Mouse (Mus musculus) neural tube, embryonic 12.5 days (tissue): ENCODE measurements at regions not wholly inside any gene's neighbourhood (a gene's known extent, or its start where the extent isn't known, plus 50 kb on each side); places are given as distances from the start of the nearest gene placed in this dataset.

ENCODE experiments used
- ATAC-seq: fragments of 200-750 bp; cut with Nextera tagmentation; 2 replicates; pipeline ENCODE4 v1.8.0; 2017; ENCODE audit warnings: low read depth, mild to moderate bottlenecking, moderate TSS enrichment, moderate library complexity; ENCODE audit not compliant: low FRiP score
- H3K27ac ChIP-seq: fragments of 300-500 bp; sonication (generic); 2 replicates; pipeline ENCODE4 v1.5.1; 2016
- H3K27me3 ChIP-seq: fragments of 300-500 bp; sonication (generic); replicated peaks from 2 replicates; pipeline ENCODE4 v1.6.1; 2016; ENCODE audit warnings: mild to moderate bottlenecking
- H3K36me3 ChIP-seq: fragments of 300-500 bp; sonication (generic); 2 replicates; pipeline ENCODE4 v1.6.1; 2016; ENCODE audit warnings: mild to moderate bottlenecking
- H3K4me1 ChIP-seq: fragments of 300-500 bp; sonication (generic); 2 replicates; pipeline ENCODE4 v1.6.1; 2016
- H3K4me2 ChIP-seq: fragments of 300-500 bp; sonication (generic); replicated peaks from 2 replicates; pipeline ENCODE4 v1.6.1; 2016; ENCODE audit warnings: mild to moderate bottlenecking
- H3K4me3 ChIP-seq: fragments of 300-500 bp; sonication (generic); 2 replicates; pipeline ENCODE4 v1.5.1; 2016
- H3K9ac ChIP-seq: fragments of 300-500 bp; sonication (generic); 2 replicates; pipeline ENCODE4 v1.6.1; 2016; ENCODE audit warnings: mild to moderate bottlenecking
- H3K9me3 ChIP-seq: fragments of 300-500 bp; sonication (generic); 2 replicates; pipeline ENCODE4 v1.6.1; 2016; ENCODE audit warnings: mild to moderate bottlenecking
- WGBS: fragments of 180-500 bp; shearing (Covaris S2); methylation state at CpG from one replicate; pipeline ENCODE4 v1.1.7; 2016; 5-methylcytosine and 5-hydroxymethylcytosine counted together

DNA sequence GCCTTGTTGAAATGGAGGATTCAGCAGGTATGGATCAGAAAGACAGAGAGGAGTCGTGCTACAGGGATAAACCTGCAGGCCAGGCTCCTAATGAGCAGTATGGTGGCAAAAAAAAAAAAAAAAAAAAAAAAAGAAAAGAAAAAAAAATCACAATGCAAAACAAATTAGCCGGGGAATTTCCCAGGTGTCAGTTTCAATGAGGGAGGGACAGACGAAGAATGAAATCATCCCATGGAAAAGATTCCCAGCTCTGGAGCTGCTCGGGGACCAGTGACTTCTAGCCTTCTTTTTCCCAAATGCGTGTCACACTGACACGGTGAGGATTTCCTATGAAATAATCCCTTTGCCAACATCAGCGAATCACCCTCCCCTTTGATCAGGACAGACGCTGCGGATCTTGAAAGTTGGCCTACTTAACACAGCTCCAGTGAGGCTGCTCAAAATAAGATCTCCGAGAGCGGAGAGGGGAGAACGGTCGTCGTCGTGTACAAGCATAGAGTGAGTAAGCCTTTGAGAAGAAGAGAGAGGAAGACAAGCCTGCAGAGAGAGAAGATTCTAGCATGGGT is 368.5 kb upstream of the Jarid2 start:
- WGBS = 72% methylated on average over 15 of the region's 15 CpGs
- Histone ChIP-seq H3K4me3 (no peak overlapping the region), H3K4me1 (peaks cover 3% of the 10 kb centered on the region; the same call in 1 of the 2 replicates), H3K27me3 (no peaks in the 10 kb centered on the region; the same call in 1 of the 2 replicates), H3K9me3 (no peaks in the 10 kb centered on the region), H3K36me3 (no peaks in the 10 kb centered on the region), H3K4me2 (no peak overlapping the region), H3K9ac (no peak overlapping the region), H3K27ac (no peak overlapping the region)
- no peak for ATAC-seq

DNA sequence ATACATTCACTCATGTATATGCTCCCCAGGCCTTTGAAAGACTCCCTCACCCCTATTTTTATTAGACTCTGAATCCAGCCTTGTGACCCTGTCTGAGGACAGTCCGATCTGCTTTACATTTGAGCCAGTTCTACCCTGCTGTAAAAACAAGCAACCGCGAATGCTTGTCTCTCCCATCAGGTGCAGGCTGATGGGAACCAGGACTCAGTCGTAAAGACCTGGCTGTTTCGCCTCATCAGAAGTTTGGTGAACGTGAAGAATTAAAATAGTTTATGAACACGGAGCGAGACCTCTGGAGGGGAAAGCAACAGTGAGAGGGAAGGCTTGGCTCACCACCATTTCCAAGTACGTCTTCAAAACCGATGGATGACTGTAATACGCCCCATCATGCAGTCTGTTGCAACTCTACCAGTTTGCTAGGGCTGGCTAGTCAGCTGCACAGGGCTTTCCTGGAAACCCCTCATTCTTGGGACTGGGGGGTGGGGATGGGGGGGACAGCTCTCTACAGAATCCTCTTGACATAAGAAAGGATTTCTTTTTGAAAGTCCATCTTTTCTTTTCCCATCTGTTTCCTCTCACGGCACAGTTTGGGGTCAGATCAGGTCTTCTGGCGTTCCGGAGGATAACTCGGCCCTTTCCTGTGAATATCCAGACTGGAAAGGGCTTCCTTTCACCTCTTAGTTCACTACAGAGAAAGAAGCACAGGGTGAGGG is 366.8 kb upstream of the Jarid2 start:
- no peaks in the 10 kb centered on the region; the same call in 1 of the 2 replicates for H3K27me3 ChIP-seq
- H3K4me3 ChIP-seq = no peak overlapping the region
- WGBS = 51% methylated on average over 15 of the region's 15 CpGs
- ATAC-seq = no peak
- no peak overlapping the region for H3K9ac ChIP-seq
- peaks cover 3% of the 10 kb centered on the region; the same call in 1 of the 2 replicates for H3K4me1 ChIP-seq
- no peaks in the 10 kb centered on the region for H3K9me3 ChIP-seq
- no peaks in the 10 kb centered on the region for H3K36me3 ChIP-seq
- no peak overlapping the region for H3K27ac ChIP-seq
- no peak overlapping the region for H3K4me2 ChIP-seq

- H3K27ac ChIP-seq = no peak overlapping the region
These were observed 366.3 kb upstream of the Jarid2 start for GRCm38 (mm10) chr13:44363016-44363415.

DNA sequence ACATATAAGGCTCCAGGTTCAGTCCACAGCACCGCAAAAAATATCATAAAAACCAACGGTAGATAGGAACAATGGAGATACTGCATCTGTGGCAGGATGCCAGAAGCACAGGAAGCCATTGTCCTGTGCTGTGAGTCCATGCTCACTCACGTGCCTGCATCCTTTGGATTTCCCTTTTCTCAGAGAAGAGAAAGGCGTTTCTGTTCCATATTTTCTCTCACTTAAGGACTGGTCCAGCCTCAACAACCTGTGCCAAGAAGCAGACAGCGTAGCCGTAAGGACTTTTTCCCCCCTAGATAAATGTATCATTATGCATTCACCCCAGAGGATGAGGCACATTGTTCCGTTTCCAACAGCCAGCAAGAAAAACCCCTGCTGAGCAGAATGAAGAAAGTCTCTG is 360.0 kb upstream of the Jarid2 start:
- no peaks in the 10 kb centered on the region for H3K4me1 ChIP-seq
- no peaks in the 10 kb centered on the region for H3K27me3 ChIP-seq
- no peak for ATAC-seq
- no peak overlapping the region for H3K27ac ChIP-seq
- WGBS = 59% methylated on average over 7 of the region's 7 CpGs
- H3K4me3 ChIP-seq = no peak overlapping the region
- H3K4me2 ChIP-seq = no peak overlapping the region
- no peaks in the 10 kb centered on the region for H3K36me3 ChIP-seq
- H3K9me3 ChIP-seq = no peaks in the 10 kb centered on the region
- no peak overlapping the region for H3K9ac ChIP-seq

More at GRCm38 (mm10) chr13:44363016-44363415, 366.3 kb upstream of the Jarid2 start:
- H3K9me3 ChIP-seq = no peaks in the 10 kb centered on the region
- no peak overlapping the region for H3K4me3 ChIP-seq
- no peaks in the 10 kb centered on the region for H3K36me3 ChIP-seq
- peaks cover 3% of the 10 kb centered on the region; the same call in 1 of the 2 replicates for H3K4me1 ChIP-seq
- no peak overlapping the region for H3K9ac ChIP-seq
- no peak for ATAC-seq
- no peak overlapping the region for H3K4me2 ChIP-seq
- H3K27me3 ChIP-seq = no peaks in the 10 kb centered on the region; the same call in 1 of the 2 replicates
- 1% methylated on average over 2 of the region's 2 CpGs for WGBS

DNA sequence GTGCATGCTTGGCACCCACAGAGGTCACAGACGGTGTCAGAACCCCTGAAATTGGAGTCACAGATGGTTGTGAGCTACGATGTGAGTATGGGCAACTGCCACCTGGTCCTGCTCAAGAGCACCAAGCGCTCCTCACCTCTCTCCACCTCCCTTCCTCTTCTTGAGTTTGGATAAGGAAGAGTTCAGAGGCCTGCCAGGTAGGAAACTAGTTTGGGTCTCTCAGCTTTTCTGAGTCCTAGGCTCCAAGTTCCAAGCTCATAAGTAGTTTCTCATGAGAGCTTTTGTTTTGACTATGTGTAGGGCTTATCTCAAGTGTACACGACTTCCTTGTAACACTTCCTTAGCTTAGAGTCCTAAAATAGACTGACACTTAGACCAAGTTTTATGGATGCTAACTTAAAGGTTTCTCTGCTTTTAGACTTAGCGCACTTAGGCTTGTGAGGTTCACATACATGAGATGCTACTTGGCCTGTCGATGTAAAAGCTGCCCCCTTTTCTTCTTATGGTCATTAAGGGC is 356.9 kb upstream of the Jarid2 start:
- 0 out of 2 replicates have a peak, but pooled peaks cover 5% of the 10 kb centered on the region for H3K27me3 ChIP-seq
- H3K9me3 ChIP-seq = no peaks in the 10 kb centered on the region
- no peaks in the 10 kb centered on the region for H3K36me3 ChIP-seq
- H3K4me3 ChIP-seq = no peak overlapping the region
- WGBS = 86% methylated on average over 6 of the region's 6 CpGs
- H3K4me2 ChIP-seq = no peak overlapping the region
- H3K4me1 ChIP-seq = peaks cover 14% of the 10 kb centered on the region
- no peak overlapping the region for H3K9ac ChIP-seq
- ATAC-seq = no peak
- no peak overlapping the region for H3K27ac ChIP-seq

DNA sequence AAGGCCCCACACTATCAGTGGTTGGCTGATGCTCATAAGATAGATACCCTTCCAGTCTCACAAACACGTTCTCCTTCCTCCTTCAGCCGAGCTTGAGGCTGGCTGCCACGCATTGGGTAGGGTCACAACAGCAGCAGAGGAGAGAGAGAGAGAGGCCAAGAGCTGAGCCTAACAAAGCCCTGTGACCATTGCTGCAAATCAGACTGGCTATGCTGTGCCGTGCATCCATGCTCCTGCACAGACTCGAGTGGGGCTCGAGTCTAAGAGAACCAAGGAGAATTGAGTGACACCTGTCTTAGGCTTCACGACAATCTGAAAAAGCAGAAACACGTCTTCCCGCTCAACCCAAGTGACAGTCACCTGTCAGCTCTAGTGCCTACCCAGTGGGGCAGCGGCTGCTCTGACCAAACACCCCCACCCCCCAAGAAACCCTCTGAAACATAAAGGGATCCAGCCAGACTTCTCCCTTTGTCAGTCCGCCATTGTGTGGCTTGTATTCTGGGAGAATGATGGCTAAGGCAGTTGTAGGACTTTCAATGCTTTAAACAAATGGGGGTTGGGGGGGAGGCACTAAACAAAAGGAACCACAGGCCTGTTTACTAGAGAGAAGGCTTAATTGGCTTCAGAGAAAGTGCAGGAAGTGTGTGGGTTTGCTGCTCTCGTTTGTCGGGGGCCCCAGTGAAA is 353.7 kb upstream of the Jarid2 start:
- Histone ChIP-seq H3K27ac (no peak overlapping the region), H3K4me1 (peaks cover 14% of the 10 kb centered on the region), H3K27me3 (0 out of 2 replicates have a peak, but pooled peaks cover 5% of the 10 kb centered on the region), H3K9me3 (no peaks in the 10 kb centered on the region), H3K4me2 (no peak overlapping the region; the same call in 1 of the 2 replicates), H3K9ac (no peak overlapping the region), H3K4me3 (no peak overlapping the region), H3K36me3 (no peaks in the 10 kb centered on the region)
- ATAC-seq = peak; percentile 75
- WGBS = 19% methylated on average over 13 of the region's 13 CpGs

GRCm38 (mm10) chr13:44376160-44376488 is 353.1 kb upstream of the Jarid2 start:
- Histone ChIP-seq H3K4me1 (peaks cover 14% of the 10 kb centered on the region), H3K27me3 (0 out of 2 replicates have a peak, but pooled peaks cover 5% of the 10 kb centered on the region), H3K4me2 (no peak overlapping the region; the same call in 1 of the 2 replicates), H3K9me3 (no peaks in the 10 kb centered on the region), H3K4me3 (no peak overlapping the region), H3K36me3 (no peaks in the 10 kb centered on the region), H3K9ac (no peak overlapping the region), H3K27ac (no peak overlapping the region)
- ATAC-seq = peak; percentile 33
- 11% methylated on average over 3 of the region's 3 CpGs for WGBS

DNA sequence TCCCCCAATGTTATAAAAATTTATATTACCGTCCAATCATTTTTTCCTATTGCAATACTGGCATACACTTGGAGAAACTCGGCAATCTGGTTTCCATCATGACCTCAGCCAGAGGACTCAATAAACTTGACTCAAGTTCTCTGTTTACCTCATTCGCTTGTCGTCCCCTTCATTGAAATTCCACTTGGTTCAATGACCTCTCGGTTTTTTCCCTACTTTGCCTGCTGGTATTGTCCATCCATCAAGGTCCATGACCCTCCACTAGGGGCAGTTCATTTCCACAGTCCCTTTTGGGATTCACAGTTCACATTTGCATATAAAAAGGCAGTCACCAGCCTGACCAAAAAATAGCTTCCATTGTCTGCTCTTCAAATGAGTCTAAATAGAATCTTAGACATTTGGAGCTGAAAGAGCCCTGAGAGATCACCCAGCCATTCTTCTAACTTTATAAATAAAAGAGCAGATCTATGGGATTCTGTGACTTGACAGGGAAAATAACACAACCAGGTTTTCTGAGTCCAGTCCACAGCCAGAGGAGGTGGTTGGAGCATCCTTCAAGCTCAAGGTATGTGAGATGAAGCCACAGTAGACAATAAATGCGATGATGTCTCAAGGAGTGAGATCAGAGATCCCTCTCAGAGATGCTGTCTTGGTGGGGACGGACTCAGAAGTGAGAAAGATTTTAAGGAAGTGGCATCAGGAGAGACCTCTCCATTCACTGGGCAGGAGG is 347.4 kb upstream of the Jarid2 start:
- no peak for ATAC-seq
- no peaks in the 10 kb centered on the region for H3K36me3 ChIP-seq

DNA sequence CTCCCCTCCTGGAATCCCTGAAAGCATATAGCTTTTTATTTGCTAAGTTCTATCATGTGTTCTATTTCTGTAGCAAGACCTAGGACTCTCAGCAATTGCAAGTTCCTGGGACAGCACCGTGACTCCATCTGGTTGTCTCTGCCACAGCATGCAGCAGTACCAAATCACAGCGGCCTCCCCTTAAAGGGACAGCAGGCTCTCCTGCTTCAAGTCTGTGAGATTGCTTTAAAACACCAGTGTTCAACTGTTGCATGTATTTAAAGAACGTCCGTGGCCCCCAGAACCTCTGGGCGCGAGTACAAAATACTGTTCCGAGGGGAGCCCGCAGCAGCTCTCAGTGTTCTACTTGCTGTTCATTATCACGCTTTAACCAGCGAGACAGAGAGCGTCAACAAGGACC is 346.0 kb upstream of the Jarid2 start:
- WGBS = 60% methylated on average over 11 of the region's 11 CpGs
- no peaks in the 10 kb centered on the region for H3K36me3 ChIP-seq
- H3K27ac ChIP-seq = no peak overlapping the region
- no peaks in the 10 kb centered on the region for H3K27me3 ChIP-seq
- ATAC-seq = no peak
- H3K9ac ChIP-seq = no peak overlapping the region
- H3K4me1 ChIP-seq = 0 out of 2 replicates have a peak, but pooled peaks cover 5% of the 10 kb centered on the region
- no peak overlapping the region for H3K4me2 ChIP-seq
- H3K9me3 ChIP-seq = no peaks in the 10 kb centered on the region
- no peak overlapping the region for H3K4me3 ChIP-seq

More for the DNA sequence above, 347.4 kb upstream of the Jarid2 start:
- no peak overlapping the region for H3K4me3 ChIP-seq
- H3K4me2 ChIP-seq = no peak overlapping the region
- H3K9ac ChIP-seq = no peak overlapping the region
- H3K9me3 ChIP-seq = no peaks in the 10 kb centered on the region
- no peak overlapping the region for H3K27ac ChIP-seq
- no peaks in the 10 kb centered on the region for H3K27me3 ChIP-seq
- 0 out of 2 replicates have a peak, but pooled peaks cover 5% of the 10 kb centered on the region for H3K4me1 ChIP-seq
- 32% methylated on average over 7 of the region's 7 CpGs for WGBS

GRCm38 (mm10) chr13:44386767-44387166 is 342.5 kb upstream of the Jarid2 start:
- no peak overlapping the region for H3K4me2 ChIP-seq
- no peaks in the 10 kb centered on the region for H3K27me3 ChIP-seq
- no peaks in the 10 kb centered on the region for H3K36me3 ChIP-seq
- WGBS = 86% methylated on average over 8 of the region's 8 CpGs
- no peak for ATAC-seq
- H3K9ac ChIP-seq = no peak overlapping the region
- H3K27ac ChIP-seq = no peak overlapping the region
- H3K9me3 ChIP-seq = no peaks in the 10 kb centered on the region
- H3K4me3 ChIP-seq = no peak overlapping the region
- H3K4me1 ChIP-seq = 0 out of 2 replicates have a peak, but pooled peaks cover 5% of the 10 kb centered on the region

- Histone ChIP-seq H3K4me3 (no peak overlapping the region), H3K27me3 (no peaks in the 10 kb centered on the region), H3K27ac (no peak overlapping the region), H3K9me3 (no peaks in the 10 kb centered on the region), H3K36me3 (no peaks in the 10 kb centered on the region), H3K4me2 (no peak overlapping the region), H3K4me1 (no peaks in the 10 kb centered on the region), H3K9ac (no peak overlapping the region)
- 89% methylated on average over 5 of the region's 5 CpGs for WGBS
- no peak for ATAC-seq
These were observed 339.6 kb upstream of the Jarid2 start for GRCm38 (mm10) chr13:44389696-44390095.
